Mouse (Mus musculus) cortical plate, adult 2 months (tissue): ENCODE measurements at regions not wholly inside any gene's neighbourhood (a gene's known extent, or its start where the extent isn't known, plus 50 kb on each side); places are given as distances from the start of the nearest gene placed in this dataset.

Experiments used
- H3K27ac ChIP-seq: fragments of 200-500 bp; 2 replicates; pipeline ENCODE4 v1.5.1; 2012; ENCODE audit warnings: low read length, control low read depth, inconsistent platforms; ENCODE audit not compliant: insufficient read depth
- H3K4me1 ChIP-seq: fragments of 200-500 bp; 2 replicates; pipeline ENCODE4 v1.6.1; 2011; ENCODE audit warnings: low read length; ENCODE audit not compliant: control insufficient read depth, insufficient read depth
- H3K4me3 ChIP-seq: fragments of 200-500 bp; 2 replicates; pipeline ENCODE4 v1.5.1; 2011; ENCODE audit warnings: mild to moderate bottlenecking, low read length, control low read depth; ENCODE audit not compliant: insufficient read depth
- CTCF ChIP-seq: fragments of 200-500 bp; IDR thresholded peaks from 2 replicates; pipeline ENCODE4 v1.5.1; 2011; ENCODE audit warnings: mild to moderate bottlenecking, control low read depth, low read length; ENCODE audit not compliant: insufficient read depth; ENCODE audit errors: extremely low read depth
- POLR2A ChIP-seq: fragments of 200-500 bp; IDR thresholded peaks from 2 replicates; pipeline ENCODE4 v1.6.1; 2011; ENCODE audit warnings: mild to moderate bottlenecking, low read length, control low read depth; ENCODE audit not compliant: insufficient read depth; ENCODE audit errors: extremely low read depth

DNA sequence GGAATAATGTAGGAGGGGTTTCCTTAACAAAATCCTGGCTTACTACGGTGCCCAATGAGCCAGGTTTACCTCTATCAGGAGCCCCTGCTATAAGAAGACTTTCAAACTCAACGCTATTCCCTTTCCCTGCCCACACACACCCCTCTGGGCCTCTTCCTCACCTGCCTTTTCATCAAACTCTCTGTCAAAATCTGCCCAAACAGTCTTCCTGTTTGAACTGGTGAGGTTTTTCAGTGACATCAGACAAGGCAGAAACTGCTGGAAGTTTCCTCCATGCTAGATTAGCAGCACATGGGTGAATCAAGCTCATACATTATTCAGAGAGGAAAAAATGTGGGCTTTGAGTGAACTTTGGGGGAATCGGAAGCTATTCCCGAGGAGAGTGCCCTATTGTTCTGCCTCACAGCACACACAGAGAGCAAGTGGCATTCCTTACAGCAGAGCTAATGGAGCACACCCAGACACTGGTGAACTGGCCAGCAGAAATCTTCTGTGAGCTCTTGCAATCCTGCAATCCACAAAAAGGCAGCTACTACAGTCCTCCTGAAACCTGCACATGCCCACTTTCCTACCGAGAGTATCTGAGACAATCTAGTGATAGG is 141.8 kb upstream of the Rnd3 start:
- TF ChIP-seq CTCF (no peak), POLR2A (no peak)
- H3K27ac ChIP-seq = no peak overlapping the region
- no peak overlapping the region for H3K4me3 ChIP-seq
- H3K4me1 ChIP-seq = no peaks in the 10 kb centered on the region

DNA sequence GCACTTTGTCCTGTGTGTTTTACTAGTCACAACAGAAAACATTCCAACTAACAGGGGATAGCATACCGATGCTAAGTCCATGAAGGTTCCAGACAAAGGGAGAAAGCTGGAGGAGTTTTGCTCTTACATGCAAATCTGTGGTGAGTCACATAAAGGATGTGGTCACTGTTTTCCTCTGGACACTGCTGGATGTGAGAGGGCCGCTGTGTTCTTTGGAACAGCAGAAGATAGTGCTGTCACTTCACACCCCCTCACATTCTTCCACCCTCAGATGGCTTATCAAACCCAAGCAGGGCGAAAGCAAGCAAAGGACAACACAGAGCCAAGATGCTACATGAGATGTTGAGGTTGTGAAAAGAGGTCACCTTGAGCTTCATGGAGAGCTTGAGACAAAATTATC is 139.8 kb upstream of the Rnd3 start:
- H3K27ac ChIP-seq = no peak overlapping the region
- no peaks in the 10 kb centered on the region for H3K4me1 ChIP-seq
- H3K4me3 ChIP-seq = no peak overlapping the region
- TF ChIP-seq CTCF (no peak), POLR2A (no peak)

DNA sequence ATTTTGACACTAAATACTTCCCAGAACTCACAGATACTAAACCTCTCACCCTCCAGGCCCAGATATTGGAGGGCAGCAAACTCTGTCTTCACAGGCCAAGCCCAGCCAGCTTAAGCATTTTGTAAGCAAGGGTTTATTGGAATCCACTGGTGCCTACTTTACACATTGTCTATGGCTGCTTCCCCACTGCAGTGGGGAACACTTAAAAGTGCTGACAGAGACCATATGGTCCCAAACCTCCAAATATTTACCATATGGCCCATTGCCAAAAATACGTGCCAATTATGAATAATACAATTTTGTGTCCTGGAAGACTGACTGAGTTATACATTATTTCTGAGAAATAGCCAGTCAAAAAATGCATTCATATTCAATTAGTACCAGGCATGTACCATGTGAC is 136.7 kb upstream of the Rnd3 start:
- Histone ChIP-seq H3K4me1 (no peaks in the 10 kb centered on the region), H3K27ac (no peak overlapping the region), H3K4me3 (no peak overlapping the region)
- TF ChIP-seq POLR2A = no peak
- TF ChIP-seq CTCF = no peak

DNA sequence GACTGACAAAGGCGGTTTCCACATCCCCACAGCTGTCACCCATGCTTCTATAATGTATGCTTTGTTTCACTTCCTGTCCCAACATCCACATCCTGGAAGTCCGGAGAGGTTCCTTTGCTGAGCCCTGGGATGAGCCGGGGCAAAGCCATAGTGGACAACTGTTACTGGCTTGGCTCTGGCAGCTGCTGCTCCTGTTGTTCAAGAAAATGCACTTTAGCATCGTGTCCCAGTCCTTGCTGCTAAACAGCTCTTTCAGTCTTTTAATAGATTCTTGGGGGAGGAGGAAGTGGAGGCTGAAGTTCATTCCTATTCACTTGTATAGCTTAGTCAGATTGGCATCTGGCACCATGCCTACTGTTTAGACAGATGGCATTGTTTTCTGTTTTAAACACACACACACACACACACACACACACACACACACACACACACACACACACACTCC is 135.9 kb upstream of the Rnd3 start:
- Histone ChIP-seq H3K27ac (no peak overlapping the region), H3K4me3 (no peak overlapping the region), H3K4me1 (no peaks in the 10 kb centered on the region)
- no peak for TF ChIP-seq POLR2A
- TF ChIP-seq CTCF = no peak

DNA sequence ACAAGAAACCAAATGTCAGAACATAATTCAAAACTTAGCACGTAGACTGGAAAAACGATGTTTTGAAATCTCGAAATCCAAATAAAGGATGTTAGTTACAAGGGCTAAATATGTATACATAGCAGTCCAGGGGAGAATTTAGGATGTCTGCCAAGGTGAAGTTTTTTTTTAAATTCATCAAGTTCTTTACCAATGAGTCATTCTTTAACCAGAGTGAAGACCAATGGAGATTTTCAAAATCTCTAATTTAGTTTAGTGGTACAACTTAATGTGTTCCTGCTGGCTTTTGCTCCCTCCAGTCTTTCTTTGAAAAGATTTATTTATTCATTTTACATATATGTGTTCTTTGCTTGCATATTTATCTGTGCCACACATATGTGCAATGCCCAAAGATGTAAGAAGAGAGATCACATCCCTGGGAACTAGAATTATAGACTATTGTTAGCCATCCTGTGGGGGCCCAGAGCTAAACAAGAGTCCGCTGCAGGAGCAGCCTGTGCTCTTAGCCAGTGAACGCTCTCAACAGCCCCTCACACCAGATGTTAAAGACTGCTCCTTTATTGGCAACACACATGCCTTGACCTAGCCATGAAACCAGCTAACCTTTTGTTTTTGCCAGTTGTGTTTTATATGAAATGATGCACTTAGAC is 130.6 kb upstream of the Rnd3 start:
- no peaks in the 10 kb centered on the region for H3K4me1 ChIP-seq
- H3K27ac ChIP-seq = no peak overlapping the region
- TF ChIP-seq CTCF (no peak), POLR2A (no peak)
- no peak overlapping the region for H3K4me3 ChIP-seq

DNA sequence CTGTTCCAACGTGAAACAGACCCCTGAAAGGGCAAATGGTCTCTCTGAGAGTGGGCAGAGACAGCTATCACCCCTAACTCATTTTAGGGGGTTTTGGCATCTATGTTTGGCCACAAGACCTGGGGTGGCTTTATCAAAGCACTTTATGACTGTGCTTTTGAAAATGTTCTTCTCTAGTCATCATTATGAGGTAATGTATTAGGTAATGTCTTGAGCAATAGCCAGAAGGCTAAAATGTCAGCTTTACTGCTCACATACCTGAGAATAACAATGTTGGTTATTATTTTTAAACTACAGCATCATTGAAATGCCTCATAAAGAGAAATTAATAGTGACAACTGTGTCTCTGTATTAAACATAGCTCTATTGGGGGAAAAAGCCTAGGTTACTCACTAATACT is 129.9 kb upstream of the Rnd3 start:
- Histone ChIP-seq H3K4me3 (no peak overlapping the region), H3K27ac (no peak overlapping the region), H3K4me1 (no peaks in the 10 kb centered on the region)
- no peak for TF ChIP-seq POLR2A
- no peak for TF ChIP-seq CTCF

DNA sequence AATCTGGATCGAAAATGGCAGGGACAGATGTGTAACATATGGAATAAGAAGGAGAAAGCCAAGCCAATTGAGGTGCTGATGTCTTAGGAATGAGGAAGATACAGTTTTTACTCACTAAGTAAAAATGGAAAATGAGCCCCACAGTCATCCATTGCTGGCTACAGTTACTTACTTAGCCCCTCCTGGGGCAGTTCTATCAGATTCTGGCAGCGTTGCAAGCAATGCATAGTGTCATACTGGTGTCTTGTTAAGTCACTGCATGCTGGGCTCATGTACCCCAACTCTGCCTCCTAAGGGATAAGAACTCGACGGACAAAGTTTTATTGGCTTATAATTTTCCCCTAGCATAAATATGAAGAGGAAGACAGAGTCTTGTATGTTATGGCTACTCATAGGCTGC is 129.4 kb upstream of the Rnd3 start:
- no peak for TF ChIP-seq POLR2A
- no peak for TF ChIP-seq CTCF
- no peak overlapping the region for H3K4me3 ChIP-seq
- H3K4me1 ChIP-seq = no peaks in the 10 kb centered on the region
- no peak overlapping the region for H3K27ac ChIP-seq

DNA sequence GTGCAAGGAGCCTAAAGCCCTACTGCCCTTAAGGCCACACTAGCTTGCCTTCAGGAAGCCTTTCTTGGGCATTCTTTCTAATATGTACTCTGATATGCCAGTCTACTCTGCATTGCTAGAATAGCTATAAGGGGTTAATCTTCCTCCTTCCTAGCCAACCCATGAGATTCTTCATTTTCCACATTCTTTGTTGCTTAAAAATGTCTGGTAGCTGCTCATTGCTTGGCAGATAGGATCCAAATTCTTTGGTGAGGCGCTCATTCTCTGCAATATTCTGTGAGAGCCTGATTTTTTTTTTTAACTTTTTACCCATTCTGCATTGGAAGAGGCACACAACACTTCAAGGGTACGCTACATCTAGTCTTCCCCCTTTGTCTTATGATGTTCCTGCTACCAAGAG is 127.7 kb upstream of the Rnd3 start:
- TF ChIP-seq CTCF (no peak), POLR2A (no peak)
- Histone ChIP-seq H3K27ac (no peak overlapping the region), H3K4me3 (no peak overlapping the region), H3K4me1 (no peaks in the 10 kb centered on the region)

DNA sequence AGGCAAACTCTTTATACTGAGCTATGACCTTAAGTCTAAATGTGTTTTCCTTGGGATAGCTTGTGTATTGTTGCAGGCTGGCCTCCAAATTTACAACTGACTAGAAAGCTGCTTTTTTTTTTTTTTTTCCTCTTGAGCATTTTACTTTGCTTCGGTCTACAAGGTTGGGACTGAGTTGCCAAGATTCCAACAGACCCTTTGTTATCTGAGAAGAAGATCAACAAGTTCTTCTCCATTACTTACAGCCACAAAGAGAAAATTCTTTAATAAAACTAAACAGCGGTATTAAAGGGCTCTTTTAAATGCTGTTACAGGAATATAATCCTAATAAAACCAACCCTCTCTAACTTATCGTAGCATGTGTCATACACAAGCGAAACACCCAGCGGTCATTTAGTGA is 124.4 kb upstream of the Rnd3 start:
- no peaks in the 10 kb centered on the region for H3K4me1 ChIP-seq
- TF ChIP-seq CTCF = no peak
- TF ChIP-seq POLR2A = no peak
- no peak overlapping the region for H3K27ac ChIP-seq
- no peak overlapping the region for H3K4me3 ChIP-seq

DNA sequence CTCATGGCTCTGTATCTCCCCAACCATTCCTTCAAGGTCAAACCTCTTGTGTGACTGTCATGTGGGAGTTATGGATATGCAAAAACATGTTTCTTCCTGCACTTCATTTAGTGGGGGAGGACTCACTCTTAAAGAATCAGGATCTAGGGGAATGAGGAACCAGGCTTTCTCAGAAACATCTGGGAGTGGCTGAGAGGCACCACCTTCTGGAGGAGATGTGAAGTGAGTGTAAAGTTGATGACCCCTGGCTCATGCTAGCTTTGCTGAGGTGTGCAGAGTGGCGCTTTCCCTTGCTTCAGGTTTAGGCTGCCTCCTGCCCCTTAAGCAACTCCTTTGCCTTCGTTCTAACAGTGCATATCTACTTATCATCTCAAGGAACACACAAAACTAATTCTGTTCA is 119.6 kb upstream of the Rnd3 start:
- Histone ChIP-seq H3K4me1 (no peaks in the 10 kb centered on the region), H3K27ac (no peak overlapping the region), H3K4me3 (no peak overlapping the region)
- no peak for TF ChIP-seq CTCF
- no peak for TF ChIP-seq POLR2A
